Mouse (Mus musculus): ENCODE measurements around the gene Rnasel. TPM values are rescaled to one million over a fixed set of nuclear protein-coding genes. Genes with fewer than 3 reads are reported as not detected.

The Rnasel gene
- polyA plus RNA-seq, 1 experiment from 2014 or later = 13.1 TPM

DNA sequence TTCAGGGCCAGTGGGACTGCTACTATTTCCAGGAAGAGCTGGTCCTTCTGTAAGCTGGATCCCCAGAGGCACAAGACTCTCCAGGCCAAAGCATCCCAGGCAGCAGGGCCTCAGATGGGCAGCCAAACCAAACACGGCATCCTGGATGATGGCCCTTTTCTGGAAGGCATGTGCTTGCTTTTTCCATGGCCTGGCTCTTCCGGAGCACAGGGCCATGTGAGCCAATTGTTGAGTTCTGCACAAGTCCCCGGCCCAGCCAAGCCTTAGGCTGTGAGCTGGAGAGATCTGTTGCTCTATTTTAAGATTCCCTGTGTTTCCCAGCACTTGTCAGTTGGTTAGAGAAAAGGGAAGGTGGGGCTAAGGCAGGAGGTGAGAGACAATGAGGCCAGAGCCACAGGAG lies 18.6 kb upstream of the Rnasel start:
- no peak for TF ChIP-seq EP300 (IDR thresholded peaks at IDR 0.05)
- no peak for TF ChIP-seq CTCF (IDR thresholded peaks at IDR 0.05)
- Histone ChIP-seq H3K9ac (replicated peaks; ENCODE audit: low read depth) (no peak overlapping the region), H3K4me3 (ENCODE audit: low read depth, low read length) (no peak overlapping the region), H3K9me3 (ENCODE audit: low read length) (no peaks in the 10 kb centered on the region), H3K27ac (ENCODE audit: low read length) (no peak overlapping the region), H3K4me2 (replicated peaks; ENCODE audit: low read depth, low read length) (no peak overlapping the region), H3K27me3 (replicated peaks; ENCODE audit: insufficient read depth, low read length) (no peaks in the 10 kb centered on the region), H3K36me3 (ENCODE audit: insufficient read depth, low read length) (no peaks in the 10 kb centered on the region), H3K4me1 (ENCODE audit: insufficient read depth, low read depth, low read length) (no peaks in the 10 kb centered on the region)
- ATAC-seq = peak; percentile 50
- WGBS = 42% methylated on average over 3 of the region's 3 CpGs
- DNase-seq (ENCODE audit: low spot score) = no peak

DNA sequence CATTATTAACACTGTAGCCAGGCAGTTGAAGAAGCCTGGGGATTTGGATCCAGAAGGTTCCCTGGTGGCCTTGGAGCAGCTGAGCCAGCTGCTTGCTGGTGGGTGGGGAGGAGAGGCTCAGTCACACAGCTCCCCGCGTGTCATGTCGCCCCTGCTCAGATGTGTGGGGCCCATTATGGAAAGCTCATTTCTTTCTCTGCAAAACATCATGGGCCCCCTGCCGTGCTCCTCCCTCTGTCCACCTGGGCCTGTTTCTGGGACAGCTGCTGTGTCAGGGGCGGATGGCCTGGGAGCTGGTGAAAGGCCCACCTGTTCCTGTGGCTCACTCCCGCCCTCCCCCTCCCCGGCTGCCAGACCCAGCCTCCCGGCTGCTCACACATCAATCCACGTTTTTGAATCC lies 16.0 kb upstream of the Rnasel start:
- H3K27ac ChIP-seq (ENCODE audit: low read length) = no peak overlapping the region
- TF ChIP-seq EP300 (IDR thresholded peaks at IDR 0.05) = no peak
- TF ChIP-seq CTCF (IDR thresholded peaks at IDR 0.05) = no peak
- no peak overlapping the region for H3K4me3 ChIP-seq (ENCODE audit: low read depth, low read length)
- no peaks in the 10 kb centered on the region for H3K4me1 ChIP-seq (ENCODE audit: insufficient read depth, low read depth, low read length)
- DNase-seq (ENCODE audit: low spot score) (no peak), ATAC-seq (no peak)
- H3K36me3 ChIP-seq (ENCODE audit: insufficient read depth, low read length) = no peaks in the 10 kb centered on the region
- WGBS = 58% methylated on average over 9 of the region's 9 CpGs
- no peaks in the 10 kb centered on the region for H3K27me3 ChIP-seq (replicated peaks; ENCODE audit: insufficient read depth, low read length)
- H3K9ac ChIP-seq (replicated peaks; ENCODE audit: low read depth) = no peak overlapping the region
- H3K9me3 ChIP-seq (ENCODE audit: low read length) = no peaks in the 10 kb centered on the region
- H3K4me2 ChIP-seq (replicated peaks; ENCODE audit: low read depth, low read length) = no peak overlapping the region

DNA sequence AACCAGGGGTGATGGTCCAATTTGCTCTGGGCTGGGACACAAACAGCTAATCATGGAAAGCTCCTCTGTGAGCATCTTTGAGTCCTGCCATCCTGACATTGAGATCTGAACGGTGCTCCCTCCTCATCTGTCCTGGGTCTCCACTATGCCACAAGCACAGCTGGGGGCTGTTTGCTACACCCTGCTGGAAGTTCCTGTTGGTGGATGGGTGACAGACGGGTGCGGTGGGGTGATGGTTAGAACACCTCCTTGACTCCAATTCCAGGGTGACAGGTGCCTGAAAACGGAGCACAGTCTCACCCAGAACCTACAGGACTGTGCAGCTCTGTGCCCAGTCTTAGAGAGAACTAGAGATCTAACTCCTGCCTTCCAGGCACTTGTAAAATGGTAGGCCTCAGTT lies 14.4 kb upstream of the Rnasel start:
- Histone ChIP-seq H3K36me3 (ENCODE audit: insufficient read depth, low read length) (no peaks in the 10 kb centered on the region), H3K4me1 (ENCODE audit: insufficient read depth, low read depth, low read length) (no peaks in the 10 kb centered on the region), H3K4me3 (ENCODE audit: low read depth, low read length) (no peak overlapping the region), H3K27ac (ENCODE audit: low read length) (no peak overlapping the region), H3K27me3 (replicated peaks; ENCODE audit: insufficient read depth, low read length) (no peaks in the 10 kb centered on the region; the same call in 1 of the 2 replicates), H3K9me3 (ENCODE audit: low read length) (no peaks in the 10 kb centered on the region), H3K4me2 (replicated peaks; ENCODE audit: low read depth, low read length) (no peak overlapping the region), H3K9ac (replicated peaks; ENCODE audit: low read depth) (no peak overlapping the region)
- TF ChIP-seq EP300 (IDR thresholded peaks at IDR 0.05) = no peak
- TF ChIP-seq CTCF (IDR thresholded peaks at IDR 0.05) = no peak
- WGBS = 67% methylated on average over 4 of the region's 4 CpGs
- DNase-seq (ENCODE audit: low spot score) = no peak
- ATAC-seq = no peak

DNA sequence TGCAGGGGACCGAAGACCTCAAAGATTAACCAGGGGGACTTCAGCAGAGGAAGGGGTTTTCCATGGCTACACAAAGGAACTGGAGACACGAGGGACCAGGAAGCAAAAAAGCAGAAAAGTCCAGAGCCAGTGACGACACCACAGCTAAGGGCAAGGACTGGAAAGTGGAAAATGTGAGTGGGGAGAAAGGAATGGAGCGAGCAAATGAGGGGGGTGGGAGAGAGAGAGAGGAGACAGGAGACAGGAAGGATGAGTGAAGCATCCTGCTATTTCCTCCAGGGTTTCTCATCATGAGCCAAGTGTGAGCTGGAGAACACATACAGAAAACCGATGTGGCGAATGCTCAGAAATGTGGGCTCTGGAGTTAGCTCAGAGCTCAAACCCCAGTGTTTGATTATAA lies 13.1 kb upstream of the Rnasel start:
- TF ChIP-seq CTCF (IDR thresholded peaks at IDR 0.05) = no peak
- no peak for TF ChIP-seq EP300 (IDR thresholded peaks at IDR 0.05)

DNA sequence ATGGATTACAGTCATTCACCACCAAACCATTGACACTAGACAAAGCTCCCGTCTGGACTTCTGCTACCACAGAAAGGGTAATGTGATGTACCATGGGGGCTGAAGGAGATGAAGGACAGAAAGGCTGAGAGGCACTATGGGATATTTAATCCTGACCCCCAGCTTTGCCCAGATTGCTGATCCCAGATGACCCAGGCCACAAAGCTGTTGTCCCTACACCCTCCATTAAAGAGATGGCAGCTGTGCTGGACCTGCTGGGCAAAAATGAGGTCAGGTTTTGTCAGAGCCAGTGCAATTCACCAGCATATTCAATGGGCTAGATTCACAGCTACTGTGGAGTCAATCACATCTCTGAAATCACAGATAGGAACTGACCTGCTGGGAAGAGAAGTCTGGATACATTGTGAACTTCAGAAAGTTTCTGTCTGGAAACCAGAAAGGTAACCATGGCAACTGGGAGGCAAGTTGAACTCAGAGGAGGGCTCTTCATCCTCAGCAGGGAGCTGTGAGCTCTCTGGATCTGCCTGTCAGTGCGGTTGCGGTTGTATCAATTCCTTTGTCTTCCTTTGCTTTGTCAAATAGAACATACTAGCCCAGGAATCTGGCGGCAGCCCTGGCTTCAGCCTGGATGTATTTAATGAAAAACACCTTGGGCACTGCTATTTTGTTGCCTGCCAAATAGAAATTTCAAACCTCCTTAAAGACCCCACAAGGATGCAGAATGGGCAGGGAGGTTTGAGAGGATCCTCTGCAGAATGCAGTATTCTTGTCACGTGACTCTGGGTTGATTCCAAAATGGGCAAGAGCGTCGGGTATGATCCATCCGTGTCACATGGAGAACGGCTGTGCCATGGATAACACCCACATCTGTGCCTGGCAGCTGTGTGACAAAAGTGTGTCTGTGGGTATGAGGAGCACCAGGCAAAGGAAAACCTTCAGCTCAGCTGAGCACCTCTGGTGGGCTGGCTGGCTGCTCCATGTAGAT lies 11.8 kb upstream of the Rnasel start:
- no peak for DNase-seq (ENCODE audit: low spot score)
- H3K4me1 ChIP-seq (ENCODE audit: insufficient read depth, low read depth, low read length) = peaks cover 6% of the 10 kb centered on the region; the same call in 1 of the 2 replicates

More for the DNA sequence above, 13.1 kb upstream of the Rnasel start:
- DNase-seq (ENCODE audit: low spot score) (peak; percentile 33), ATAC-seq (peak; percentile 41)
- Histone ChIP-seq H3K27ac (ENCODE audit: low read length) (no peak overlapping the region), H3K4me3 (ENCODE audit: low read depth, low read length) (no peak overlapping the region), H3K9ac (replicated peaks; ENCODE audit: low read depth) (no peak overlapping the region), H3K36me3 (ENCODE audit: insufficient read depth, low read length) (no peaks in the 10 kb centered on the region), H3K4me1 (ENCODE audit: insufficient read depth, low read depth, low read length) (peaks cover 6% of the 10 kb centered on the region; the same call in 1 of the 2 replicates), H3K9me3 (ENCODE audit: low read length) (no peaks in the 10 kb centered on the region), H3K4me2 (replicated peaks; ENCODE audit: low read depth, low read length) (no peak overlapping the region), H3K27me3 (replicated peaks; ENCODE audit: insufficient read depth, low read length) (no peaks in the 10 kb centered on the region; the same call in 1 of the 2 replicates)
- 50% methylated on average over 6 of the region's 6 CpGs for whole genome bisulfite sequencing

DNA sequence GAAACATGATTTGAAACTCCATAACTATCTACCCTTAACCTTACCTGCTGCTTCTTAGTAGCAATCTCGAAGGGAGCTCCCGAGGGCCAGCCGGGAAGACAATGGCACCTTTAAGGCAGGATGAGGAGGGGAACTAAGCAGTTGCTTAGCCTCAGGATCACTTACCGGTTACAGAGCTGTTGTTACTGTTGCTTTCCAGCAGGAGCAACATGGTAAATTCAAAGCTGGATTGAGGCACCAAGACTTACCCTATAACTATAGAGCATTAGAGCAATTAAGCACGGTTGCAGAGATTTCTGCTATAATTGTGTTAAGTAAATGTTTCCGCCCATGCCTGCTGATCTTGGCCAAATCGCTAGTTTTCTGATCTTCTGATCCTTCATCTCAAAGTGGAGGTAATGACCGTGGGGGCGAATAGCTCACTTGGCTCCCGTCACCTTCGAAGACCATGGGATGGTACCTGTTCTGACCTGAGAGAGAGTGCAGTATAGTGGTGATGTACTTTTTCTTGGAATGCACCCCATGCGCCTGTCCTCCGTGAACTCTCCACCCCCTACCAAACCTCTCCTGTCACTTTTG lies 9.7 kb upstream of the Rnasel start:
- H3K27ac ChIP-seq (ENCODE audit: low read length) = no peak overlapping the region
- no peaks in the 10 kb centered on the region for H3K36me3 ChIP-seq (ENCODE audit: insufficient read depth, low read length)
- H3K4me3 ChIP-seq (ENCODE audit: low read depth, low read length) = peak overlapping the region; percentile 32
- ATAC-seq (peak; percentile 5; the same call in 1 of the 2 replicates), DNase-seq (ENCODE audit: low spot score) (no peak)
- peak overlapping the region; percentile 59 for H3K4me2 ChIP-seq (replicated peaks; ENCODE audit: low read depth, low read length)
- TF ChIP-seq EP300 (IDR thresholded peaks at IDR 0.05) = no peak
- peak; percentile 17; the same call in 1 of the 2 replicates for TF ChIP-seq CTCF (IDR thresholded peaks at IDR 0.05)
- no peaks in the 10 kb centered on the region; the same call in 1 of the 2 replicates for H3K27me3 ChIP-seq (replicated peaks; ENCODE audit: insufficient read depth, low read length)
- H3K4me1 ChIP-seq (ENCODE audit: insufficient read depth, low read depth, low read length) = peaks cover 6% of the 10 kb centered on the region; the same call in 1 of the 2 replicates
- no peak overlapping the region for H3K9ac ChIP-seq (replicated peaks; ENCODE audit: low read depth)
- no peaks in the 10 kb centered on the region for H3K9me3 ChIP-seq (ENCODE audit: low read length)
- WGBS = 21% methylated on average over 13 of the region's 13 CpGs

More for the DNA sequence above, 11.8 kb upstream of the Rnasel start:
- no peak overlapping the region for H3K9ac ChIP-seq (replicated peaks; ENCODE audit: low read depth)
- H3K9me3 ChIP-seq (ENCODE audit: low read length) = no peaks in the 10 kb centered on the region
- no peaks in the 10 kb centered on the region; the same call in 1 of the 2 replicates for H3K27me3 ChIP-seq (replicated peaks; ENCODE audit: insufficient read depth, low read length)
- no peak for TF ChIP-seq EP300 (IDR thresholded peaks at IDR 0.05)
- no peak for TF ChIP-seq CTCF (IDR thresholded peaks at IDR 0.05)
- no peaks in the 10 kb centered on the region for H3K36me3 ChIP-seq (ENCODE audit: insufficient read depth, low read length)
- WGBS = 59% methylated on average over 9 of the region's 9 CpGs
- H3K27ac ChIP-seq (ENCODE audit: low read length) = no peak overlapping the region
- no peak for ATAC-seq
- H3K4me2 ChIP-seq (replicated peaks; ENCODE audit: low read depth, low read length) = no peak overlapping the region
- H3K4me3 ChIP-seq (ENCODE audit: low read depth, low read length) = no peak overlapping the region
